Mouse (Mus musculus) adrenal gland, postnatal 14 days (tissue): ENCODE data around the gene Capsl. TPM values are rescaled to one million over a fixed set of nuclear protein-coding genes. Genes with fewer than 3 reads are reported as not detected.

Source experiments
- DNase-seq: peaks from one replicate; pipeline ENCODE4 v3.0.0; 2021; ENCODE audit warnings: mixed read lengths
- long read RNA-seq, 2 experiments: library from polyadenylated mRNA; stranded (forward); transcript quantifications; one replicate each; pipeline ENCODE4 v2.0.0; 2021
- total RNA-seq: library from RNA; stranded (reverse); gene quantifications from 2 replicates; pipeline ENCODE4 v1.2.3, GENCODE M21; 2021

Capsl gene
- total RNA-seq: not detected in 2 replicates
- long read RNA-seq, experiment 1: 0 reads
- long read RNA-seq, experiment 2: 0 reads

DNA sequence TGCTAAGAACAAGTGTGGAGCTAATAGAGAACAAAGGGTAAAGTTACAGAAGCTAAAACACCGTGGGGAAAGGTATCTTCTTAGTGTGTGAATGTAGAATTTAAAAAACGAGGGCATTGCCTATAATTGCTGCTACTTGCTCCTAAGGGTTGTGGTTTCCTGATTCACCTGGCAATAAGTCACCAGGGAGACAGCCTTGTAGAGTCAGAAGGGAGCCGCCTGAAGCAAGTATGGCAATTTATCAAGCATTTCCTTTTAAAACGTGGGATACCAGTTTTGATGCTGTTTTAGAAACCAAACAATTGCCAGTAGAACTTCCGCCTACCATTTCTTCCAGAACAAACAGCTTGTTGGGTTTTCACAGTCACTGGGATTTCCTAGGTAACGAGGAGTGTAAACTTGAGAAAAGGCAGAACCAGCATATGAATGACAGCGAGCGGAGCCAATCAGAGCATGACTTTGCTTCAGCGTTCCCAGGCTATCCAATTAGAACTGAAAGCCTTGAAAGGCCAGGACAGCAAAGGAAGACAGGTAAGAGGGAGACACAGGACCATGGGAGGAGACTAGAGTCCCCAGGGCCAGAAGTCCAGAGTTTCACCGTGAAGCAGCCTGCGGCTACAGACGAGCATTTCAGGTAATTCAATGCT lies at the start of gene Capsl:
Gene Capsl, plus strand, starts transcription at position 495 of the 647 bp plus-strand sequence.
- peak; percentile 54 for DNase-seq

DNA sequence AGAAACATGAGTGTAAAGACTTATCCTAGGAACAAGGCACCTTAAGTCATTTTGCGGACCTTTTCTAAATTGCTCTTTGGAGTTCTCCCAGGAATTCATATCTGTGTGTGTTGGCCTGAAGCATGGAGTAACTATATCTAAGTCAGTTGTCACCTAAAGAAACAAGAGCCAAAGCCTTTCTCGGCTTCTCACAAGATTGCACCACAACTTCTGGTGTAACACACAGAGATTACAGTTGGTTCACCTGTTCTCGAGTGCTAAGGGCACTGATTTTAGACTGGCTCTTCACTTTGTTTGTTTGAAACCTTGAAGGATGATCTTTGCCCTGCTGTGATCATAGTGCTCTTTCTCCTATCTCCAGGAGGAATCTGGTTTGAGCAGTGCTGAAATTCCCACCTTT lies 26.4 kb upstream of the Capsl start:
- DNase-seq: no peak

DNA sequence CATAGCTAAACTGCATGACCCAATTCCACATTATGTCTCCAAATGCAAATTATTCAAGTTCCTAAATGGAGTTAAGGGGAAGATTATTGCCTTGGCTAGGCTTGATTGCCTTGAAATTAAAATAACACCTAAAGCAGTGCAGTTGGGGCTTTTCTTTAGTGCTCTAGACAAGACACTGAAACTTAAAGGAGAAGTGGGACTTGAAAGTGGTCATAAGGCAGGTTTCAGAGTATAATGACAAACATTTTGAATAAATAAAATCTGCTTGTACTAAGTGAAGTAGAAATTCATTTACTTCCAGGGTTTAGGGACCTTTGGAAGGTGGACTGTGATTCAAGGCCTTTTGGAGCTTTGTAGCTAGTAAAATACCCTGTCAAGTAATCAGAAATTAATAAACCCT lies 14.7 kb upstream of the Capsl start:
- DNase-seq: no peak

DNA sequence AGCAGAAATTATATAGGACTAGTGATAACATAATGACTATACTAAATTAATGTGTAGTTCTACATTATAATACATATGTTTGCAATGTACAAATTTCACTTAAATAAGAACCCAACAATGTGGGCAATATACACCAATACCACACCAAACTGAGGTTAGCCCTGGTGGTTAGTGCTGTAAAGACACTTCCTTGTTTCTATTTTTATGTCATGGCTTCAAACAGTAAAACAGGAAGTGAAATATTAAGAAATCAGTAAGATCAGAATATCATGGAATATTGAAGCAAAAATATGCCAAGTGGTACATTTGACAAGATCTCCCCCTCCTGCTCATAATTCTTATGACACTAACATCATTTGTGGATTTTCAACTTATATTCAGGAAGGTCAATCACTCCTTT lies 8.0 kb upstream of the Capsl start:
- no peak for DNase-seq

DNA sequence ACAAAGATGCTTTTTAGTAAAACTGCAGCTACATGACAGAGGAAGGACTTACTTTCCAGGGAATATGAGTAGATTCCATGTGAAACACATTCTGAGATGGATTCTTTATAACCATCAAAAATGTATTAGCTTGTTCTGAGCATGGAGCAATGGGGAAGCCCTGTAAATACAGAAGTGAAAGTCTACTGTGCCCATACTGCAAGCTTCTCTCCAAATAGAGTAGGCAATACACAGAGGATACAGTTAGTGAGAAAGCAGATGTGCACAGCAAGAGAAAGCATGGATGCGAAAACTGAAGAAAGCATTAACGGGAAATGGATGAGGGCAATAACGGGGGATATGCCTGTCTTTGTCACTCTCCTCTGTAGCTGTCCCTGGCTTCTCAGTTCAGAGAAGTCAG lies 6.0 kb upstream of the Capsl start:
- no peak for DNase-seq

DNA sequence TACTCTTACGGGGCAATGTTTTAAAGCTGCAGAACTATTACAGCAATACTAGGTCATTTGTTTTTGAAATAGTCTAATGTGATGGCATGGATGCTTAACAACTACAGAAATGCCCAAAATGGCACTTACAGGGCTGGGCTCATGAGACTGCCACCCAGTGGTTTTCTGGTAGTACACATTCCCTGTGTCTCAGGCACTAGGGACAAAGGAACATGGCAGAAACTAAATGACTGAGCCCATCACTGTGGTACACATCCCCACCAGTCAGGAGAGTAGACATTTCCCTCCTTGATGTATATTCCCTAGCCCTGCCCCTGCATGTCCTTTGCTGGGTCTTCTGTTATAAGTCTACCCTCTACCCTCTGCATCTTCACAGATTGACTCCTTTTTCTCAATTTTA lies 16.2 kb downstream of the Capsl start:
- peak; percentile 6 for DNase-seq

DNA sequence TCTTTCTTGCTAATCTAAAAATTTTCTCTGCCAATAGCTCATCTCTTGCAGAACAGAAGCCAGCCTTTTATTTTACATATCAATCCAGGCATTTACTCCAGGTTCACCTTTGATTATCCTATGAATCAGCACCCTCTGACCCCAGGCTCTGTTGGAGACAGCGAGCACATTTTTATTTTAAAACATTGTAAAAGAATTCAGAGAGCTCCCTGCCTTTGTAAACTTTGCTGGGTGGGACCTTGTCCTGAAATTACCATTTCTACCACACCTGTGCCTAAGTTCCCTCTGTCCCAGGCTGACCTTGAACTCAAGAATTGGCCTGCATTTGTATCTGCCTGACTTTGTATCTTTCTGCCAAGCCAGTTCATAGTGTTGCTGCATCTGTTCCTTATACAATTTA lies 17.0 kb downstream of the Capsl start:
- DNase-seq: no peak

GRCm38 (mm10) chr15:9454198-9454597 lies 18.4 kb downstream of the Capsl start:
- peak; percentile 46 for DNase-seq

GRCm38 (mm10) chr15:9455241-9455640 lies 19.4 kb downstream of the Capsl start:
- peak; percentile 61 for DNase-seq

DNA sequence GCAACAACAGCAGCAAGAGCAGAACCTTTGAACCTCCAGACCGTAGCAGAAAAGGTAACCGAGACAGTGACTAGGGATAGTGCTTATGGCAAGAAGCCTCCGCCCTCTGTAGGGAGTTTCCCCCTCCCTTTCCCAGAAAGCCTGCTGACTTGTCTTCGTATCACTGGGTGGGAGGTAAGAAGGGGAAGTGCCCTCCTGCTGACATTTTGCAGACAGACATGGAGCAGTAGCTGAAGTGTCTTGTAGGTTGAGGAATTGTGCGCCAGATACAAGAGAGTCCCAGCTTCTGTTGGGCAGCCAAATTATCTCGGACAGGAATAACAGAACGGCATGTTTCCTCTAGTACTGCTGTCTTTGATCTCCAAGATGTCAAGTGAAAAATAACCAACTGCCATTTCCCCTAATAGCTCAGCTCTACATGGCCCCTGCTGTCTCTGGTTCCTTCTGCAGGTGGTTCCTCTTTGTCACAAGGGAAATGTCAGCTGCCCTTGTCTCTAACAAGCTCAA lies 27.7 kb downstream of the Capsl start:
- DNase-seq: no peak

DNA sequence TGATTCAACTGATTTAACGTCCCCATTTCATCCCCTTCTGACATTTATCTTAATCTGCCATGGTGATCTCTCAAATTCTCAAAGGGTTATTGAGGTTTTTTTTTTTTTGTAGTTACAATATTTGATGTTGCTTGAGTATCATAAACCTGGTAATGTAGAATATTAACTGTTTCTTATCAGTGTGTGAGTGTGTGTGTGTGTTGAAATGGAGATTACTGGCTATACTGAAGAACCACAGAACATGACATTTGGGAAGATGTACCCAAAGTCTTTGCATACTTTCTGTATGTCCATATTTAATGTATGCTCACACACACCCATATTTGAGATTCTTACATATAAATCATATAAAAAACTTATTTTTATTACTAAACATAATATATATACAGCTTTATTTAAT lies 28.2 kb downstream of the Capsl start:
- DNase-seq: no peak

GRCm38 (mm10) chr15:9471053-9471685 lies 35.3 kb downstream of the Capsl start:
- DNase-seq: no peak

GRCm38 (mm10) chr15:9472167-9472566 lies 36.3 kb downstream of the Capsl start:
- DNase-seq: no peak

- DNase-seq: no peak
Measured at GRCm38 (mm10) chr15:9472618-9473017, 36.8 kb downstream of the Capsl start.

DNA sequence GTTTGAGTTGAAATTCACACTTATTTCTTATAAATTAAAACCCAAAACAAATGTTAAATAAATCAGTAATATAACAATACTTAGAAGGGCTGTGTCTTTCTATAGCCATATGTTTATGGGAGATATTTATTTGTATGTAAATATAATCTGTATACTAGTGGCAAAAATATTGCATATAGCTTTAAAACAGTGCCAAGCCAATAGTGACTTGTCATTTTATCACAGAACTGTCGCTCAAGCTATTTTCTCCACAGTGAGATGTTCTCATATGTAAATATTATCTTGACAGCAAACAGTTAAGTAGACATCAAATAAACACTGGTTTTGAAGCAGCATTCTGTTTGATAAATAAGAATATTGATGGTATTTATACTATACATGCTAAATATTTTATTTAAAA lies 37.4 kb downstream of the Capsl start:
- DNase-seq: no peak

GRCm38 (mm10) chr15:9489417-9490118 lies 53.7 kb downstream of the Capsl start:
- DNase-seq: no peak

- DNase-seq: no peak
Measured at GRCm38 (mm10) chr15:9492077-9492476, 56.2 kb downstream of the Capsl start.

Other genes starting within 250 kb of the Capsl start
- gene Ugt3a1, start 159.1 kb upstream of the Capsl start, total RNA-seq: 1.7 TPM in 1 of 2 replicates, not detected in the other
- gene Ugt3a2, start 100.5 kb upstream of the Capsl start, total RNA-seq: 0.19 and 6.6 TPM in 2 replicates
- gene Il7r, start 94.1 kb downstream of the Capsl start, total RNA-seq: 1.3 and 10.8 TPM in 2 replicates